Mouse (Mus musculus): ENCODE measurements around the gene Ifitm1.
"Not testable (repeated sequence)": the region's sequence is repeated elsewhere in the genome, so short reads cannot be mapped to it uniquely, and the experiment has no call there.

Ifitm1 gene

DNA sequence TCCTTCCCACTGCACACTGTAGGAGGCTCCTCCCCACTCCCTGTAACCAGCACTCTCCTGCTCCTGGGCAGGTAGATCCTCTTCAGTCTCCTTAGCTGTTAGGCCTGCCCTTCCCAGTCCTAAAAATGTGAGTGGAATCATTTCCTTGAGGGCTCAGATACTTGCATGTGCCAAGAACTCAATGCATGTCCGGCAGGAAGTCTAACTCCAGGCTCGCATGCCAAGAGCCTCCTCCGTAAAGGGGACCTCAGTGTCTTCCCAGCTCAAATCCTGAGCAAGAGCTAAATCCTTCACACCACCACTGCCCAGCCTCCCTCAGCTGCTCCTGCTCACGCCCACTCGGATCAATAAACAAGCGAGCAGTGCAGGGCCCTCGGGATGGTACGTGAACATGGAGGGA is 16.0 kb upstream of the Ifitm1 start:
- DNase-seq: peak; percentile 74

DNA sequence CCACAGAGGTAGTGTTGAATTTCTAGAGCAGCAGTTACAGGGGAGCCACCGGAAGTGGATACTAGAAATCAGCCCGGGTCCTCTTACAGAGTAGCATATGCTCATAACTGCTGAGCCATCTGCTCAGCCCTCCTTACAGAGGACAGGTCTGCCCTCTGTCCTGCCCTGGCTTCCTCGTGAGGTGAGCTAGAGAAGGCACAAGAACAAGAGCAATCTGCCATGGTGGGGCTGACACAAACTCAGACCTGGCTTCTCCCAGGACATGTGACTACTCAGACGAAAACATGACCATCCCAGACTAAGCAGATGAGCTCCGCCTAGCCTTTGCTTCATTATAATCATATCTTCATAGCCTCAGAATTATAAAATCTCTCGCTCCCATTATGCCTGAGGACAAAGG is 15.3 kb upstream of the Ifitm1 start:
- no peak for DNase-seq

DNA sequence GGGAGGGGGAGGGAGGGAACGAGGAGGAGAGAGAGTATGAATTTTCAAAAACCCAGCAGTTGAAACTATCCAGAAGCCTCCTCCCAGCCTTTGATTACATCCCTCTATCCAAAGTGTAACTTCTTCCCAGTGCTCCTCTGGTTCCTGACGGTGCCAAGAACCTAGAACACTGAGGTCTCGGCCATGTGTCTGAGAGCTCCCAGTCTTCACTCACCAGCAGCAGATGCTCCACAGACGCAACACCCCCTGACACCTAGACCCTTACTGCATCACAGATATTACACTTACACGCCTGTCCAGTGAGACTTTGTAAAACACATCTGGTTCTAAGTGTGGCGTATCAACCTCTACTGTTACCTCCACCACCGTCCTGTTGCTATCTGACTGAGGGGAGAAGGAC is 14.6 kb upstream of the Ifitm1 start:
- no peak for DNase-seq

DNA sequence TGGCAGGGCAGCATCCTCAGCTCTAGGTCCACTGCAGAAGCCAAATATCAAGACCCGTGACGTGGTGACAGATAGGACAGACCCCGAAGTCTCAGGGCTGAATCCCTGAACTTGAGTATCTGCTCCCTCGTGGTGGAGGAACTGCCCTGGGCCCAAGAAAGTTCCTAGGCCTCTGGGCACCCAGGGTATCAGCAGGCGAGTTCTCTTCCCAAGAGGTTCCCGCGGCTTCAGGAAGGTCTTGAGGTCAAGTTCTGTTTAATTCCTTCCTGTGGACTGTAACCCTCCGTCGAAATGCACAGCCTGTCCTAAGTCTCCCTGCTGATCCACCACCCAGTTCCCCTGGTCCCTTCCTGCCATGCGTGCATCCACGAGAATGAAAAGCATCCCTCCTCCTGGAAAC is 13.9 kb upstream of the Ifitm1 start:
- DNase-seq: no peak

DNA sequence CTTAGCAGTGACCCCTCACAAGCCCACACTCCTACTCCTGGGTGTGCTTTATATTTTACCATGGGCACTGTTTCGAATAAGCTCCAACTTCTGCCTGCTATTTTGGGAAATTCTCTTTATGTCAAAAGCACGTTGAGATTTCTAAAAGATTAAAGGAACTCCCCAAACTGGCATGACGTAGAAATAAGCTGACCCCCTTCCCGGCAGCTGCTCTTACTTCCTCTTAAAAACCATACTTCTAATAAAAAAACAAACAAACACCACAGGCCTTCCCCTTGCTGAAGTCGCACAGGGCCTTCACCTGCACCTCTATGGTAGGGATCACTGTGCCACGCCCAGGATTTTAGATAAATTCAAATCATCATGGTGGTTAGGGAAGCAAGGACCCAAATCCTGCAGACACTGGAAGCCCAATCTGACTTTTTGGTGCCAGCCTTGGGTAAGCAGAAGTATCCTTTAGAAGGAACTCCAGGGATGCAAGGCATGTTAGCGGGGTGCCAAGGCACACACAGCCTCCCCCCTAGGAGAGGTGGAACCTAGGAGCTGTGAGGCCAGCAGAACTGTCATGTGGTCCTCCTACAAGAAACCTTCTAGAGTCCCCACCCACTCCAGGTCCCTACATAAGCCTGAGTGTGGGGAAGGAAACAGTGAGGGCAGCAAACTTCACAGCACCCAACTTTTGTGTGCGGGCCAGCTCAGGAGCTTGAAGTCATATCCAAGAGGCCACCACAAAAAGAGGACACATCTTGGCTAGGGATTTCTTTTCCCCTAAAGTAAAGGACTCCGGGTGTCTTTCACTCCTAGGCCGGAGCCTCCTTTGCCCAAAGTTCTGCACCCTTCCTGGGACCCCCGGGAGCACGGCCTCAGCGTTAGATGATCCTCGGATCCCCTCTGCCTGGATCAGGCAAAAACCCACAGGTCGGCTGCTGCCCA is 13.0 kb upstream of the Ifitm1 start:
- peak; percentile 59 for DNase-seq

DNA sequence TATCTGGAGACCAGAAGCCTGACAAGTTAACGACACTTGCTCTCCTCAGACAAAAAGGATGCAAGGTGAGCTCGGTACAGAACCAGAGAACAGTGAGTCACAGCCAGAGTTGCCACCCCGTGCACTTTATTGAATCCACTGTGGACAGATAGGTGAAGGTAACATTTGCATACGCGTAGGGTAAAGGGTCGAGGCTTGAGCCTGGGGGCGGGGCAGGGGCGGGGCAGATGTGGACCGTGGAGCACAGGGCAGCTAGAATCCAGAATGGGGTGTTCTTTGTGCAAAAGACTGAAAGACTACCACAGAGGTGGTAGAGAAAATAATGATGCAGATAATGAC is 12.3 kb upstream of the Ifitm1 start:
- DNase-seq: no peak

DNA sequence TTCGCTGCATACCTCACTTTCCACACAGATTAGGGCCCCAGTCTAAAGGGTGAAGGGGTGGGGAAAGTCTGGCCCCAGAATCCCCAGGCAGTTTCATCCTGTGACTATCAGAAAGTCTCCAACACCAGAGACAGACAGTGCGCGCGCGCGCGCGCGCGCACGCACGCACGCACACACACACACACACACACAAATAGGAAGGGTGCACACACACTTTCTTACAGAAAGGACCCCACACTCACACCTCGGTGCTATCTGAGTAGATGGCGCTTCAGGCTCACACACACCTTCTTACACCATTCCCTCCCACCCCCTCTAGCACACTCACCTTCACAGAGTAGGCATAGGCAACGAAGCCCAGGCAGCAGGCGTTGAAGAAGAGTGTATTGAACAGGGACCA is 11.7 kb upstream of the Ifitm1 start:
- DNase-seq: no peak

DNA sequence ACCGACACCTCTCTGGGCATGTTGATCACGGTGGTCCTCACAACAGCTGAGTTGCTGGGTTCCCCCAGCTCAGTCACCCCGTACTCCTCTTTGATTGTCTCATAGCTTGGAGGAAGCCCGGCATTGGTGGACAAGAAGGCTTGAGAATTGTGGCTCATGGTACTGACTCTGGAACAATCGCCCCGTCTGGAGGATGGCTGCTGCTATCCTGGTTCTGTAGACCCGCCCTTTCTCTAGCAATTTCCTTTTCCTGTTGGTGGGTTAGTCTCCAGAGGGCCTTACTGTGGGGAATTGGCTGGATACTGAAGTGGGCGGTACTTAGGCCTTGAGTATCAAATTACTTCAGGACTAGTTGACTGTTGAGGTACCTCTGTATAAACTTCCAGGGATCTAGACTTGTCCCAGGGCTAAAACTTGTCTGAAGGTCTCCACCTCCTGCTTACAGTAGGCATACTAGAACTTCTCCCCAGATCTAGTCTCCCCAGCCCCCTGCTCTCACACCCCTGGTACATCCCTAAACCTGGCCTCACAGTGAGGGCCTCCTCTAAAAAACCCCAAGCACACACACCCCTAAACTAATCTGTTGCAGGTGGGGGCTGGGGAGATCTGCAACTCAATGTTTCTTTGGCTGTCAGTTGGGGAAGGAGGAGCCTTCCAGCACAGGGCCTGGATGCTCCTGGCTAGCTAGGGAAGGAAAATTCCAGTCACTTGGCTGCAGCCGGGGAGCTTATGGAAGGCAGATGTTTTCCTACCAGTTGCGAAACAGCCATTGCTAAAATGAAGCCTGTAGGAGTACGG is 11.1 kb upstream of the Ifitm1 start, which contains the start of the genes Gm45717 and Ifitm2:
Gm45717 (minus strand) TSS at position 180 of the 798 bp plus-strand sequence.
Ifitm2 (minus strand) TSS at position 230 of the 798 bp plus-strand sequence.
- DNase-seq: peak; percentile 96

DNA sequence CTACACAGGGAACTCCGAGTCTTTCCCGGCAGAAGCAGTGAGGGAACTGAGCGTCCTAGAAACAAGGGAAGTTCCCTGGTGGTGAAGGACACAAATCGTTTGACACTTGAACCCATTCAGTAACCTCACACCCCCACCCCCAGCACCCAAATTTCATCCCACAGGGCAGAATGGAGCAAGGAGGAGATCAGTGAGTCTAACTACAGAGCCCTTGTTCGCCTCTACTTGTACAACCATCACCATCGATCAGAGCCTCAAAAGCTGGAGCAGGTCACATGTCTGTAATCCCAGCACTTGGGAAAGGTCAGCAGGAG is 10.5 kb upstream of the Ifitm1 start:
- DNase-seq: no peak

DNA sequence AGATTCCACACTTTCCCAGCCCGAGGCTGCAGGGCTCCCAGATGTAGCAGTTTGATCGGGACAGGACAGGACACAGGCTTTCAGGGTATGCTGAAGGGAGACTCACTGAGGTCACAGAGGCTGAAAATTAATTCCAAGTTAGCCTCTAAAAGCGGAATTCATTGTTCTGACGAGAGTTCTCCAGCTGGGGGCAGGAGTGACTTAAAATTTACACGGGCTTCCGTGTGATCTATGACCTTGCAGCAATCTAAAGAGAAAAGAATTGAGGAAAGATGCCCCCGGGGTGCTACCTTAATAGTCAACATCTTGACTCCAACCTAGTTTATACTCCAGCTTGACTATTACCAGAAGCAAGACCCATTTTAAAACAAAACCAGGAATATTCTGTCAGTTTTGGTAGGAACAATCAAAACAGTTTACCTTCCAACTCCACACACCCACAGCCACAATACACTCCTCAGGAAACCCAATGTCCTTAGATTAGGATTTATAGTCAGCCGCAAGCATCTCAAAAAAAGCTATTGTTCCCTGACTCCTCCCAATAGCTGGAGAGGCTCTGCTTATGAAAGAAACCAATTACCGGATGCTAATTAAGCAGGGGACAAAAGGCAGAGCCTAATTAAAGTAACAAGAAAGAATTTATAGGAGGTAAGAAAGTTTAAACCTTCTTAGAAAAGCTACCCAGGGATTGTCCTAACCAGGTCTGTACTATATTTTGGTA is 7.7 kb upstream of the Ifitm1 start:
- DNase-seq: peak; percentile 84

DNA sequence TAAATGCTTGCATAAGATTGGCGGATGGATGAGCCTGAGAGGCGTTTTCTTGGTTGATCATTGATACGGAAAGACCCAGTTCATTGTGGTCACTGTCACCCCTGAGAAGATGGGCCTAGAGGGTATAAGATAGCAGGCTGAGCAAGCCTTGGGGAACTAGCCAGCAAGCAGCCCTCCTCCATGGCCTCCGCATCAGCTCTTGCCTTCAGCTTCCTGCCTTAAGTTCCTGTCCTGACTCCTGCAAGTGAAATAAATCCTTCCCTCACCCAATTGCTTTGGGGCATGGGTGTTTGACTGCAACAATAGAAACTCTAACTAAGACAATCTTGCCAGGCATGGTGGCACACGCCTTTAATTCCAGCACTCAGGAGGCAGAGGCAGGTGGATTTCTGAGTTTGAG is 7.0 kb upstream of the Ifitm1 start:
- no peak for DNase-seq

DNA sequence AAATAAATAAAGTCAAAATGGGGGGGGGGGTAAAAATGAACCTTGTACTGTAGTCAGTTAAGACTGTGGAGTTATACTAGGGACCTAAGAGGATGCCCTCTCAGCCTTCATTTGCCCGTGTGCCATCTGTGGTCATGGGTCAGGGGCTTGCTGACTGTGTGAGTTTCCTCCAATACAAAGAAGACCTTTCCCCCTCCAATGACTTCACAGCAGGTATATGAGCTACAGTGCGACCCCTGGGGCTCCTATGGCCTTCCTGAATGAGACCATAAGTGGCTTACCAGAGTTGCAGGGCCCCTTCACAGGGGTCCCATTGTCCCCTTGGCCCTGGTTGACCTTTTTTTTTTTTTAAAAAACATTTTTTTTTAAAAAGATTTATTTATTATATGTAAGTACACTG is 5.6 kb upstream of the Ifitm1 start:
- DNase-seq: no peak

DNA sequence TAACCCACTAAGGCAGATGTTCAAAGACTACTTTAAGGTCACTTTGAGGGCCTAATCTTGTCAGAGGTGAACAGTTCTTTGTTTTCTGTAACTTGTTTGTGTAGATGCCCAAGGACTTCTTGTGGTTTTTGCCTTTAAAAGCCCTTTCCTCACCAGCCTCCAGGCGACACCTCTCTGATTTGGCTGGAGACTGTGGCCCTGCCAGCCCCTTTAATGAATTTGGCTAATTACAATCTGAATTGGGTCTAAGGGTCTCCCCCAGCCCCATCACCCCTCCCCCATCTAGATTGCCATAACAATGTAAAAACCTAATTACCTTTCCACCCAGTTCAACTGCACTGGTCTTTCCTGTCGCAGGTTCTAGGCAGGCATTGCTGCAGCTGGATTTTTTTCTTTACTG is 4.3 kb upstream of the Ifitm1 start:
- DNase-seq: no peak

DNA sequence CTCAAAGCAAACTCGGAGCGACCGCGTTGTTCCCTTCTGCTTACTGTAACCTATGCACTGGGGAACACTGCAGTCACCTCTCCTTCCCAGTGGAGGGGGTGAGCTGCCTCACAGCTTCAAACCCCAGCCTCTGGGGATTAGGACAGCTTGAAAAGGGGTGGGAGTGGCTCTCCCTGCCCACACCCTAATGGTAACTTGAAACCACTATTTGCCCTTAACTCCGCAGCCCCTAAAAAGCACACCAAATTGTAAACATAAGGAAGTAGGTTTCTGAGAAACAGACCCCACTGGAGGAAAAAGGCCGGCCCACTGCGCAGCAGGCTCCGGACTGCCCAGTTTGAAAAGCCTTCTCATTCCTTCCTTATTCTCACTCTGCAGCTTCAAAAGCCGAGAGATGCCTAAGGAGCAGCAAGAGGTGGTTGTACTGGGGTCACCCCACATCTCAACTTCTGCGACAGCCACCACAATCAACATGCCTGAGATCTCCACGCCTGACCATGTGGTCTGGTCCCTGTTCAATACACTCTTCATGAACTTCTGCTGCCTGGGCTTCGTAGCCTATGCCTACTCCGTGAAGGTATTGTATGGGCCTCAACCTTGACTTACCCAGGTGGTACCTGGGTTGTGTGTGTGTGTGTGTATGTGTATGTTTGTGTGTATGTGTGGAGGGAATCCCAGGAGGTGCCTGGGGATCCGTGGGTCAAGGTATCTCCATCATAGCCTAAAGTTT is 1.0 kb downstream of the Ifitm1 start:
- peak; percentile 44 for DNase-seq

DNA sequence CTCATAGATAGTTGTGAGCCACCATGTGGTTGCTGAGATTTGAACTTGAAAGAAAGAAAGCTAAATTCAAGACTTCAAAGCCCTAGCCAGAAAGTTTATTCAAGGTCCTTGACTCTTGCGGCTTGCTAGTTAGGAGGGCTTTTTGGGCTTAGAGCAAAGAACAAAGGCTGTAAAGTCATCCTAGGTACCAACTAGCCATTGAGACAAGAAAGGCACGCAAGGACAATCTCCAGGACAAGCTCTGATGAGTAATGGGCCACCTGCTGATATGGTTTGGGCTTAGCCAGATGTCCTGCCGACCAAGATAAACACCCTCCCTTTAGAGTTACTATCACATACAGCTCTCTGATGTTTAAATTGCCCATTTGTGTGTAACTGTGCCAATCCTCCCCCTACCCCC is 1.7 kb downstream of the Ifitm1 start:
- not testable (repeated sequence) for DNase-seq

DNA sequence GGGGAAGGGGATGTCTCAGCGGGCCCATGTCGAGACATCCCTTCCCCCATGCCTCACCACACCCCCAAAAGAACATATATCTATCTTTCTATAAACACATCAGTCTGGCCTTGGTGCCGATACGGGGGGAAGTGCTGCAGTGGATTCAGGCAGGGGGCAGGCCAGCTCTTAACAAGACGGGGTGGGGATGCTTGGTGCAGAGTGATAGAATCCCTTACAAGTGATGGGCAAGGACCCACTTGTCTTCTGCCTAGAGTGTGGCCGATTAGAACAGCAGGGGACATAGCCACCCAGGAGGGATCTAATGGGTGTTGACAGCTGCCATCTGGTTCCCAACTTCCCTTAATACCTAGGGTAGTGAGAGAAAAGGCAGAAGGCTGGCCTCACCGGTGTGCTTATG is 3.9 kb downstream of the Ifitm1 start:
- DNase-seq: no peak

DNA sequence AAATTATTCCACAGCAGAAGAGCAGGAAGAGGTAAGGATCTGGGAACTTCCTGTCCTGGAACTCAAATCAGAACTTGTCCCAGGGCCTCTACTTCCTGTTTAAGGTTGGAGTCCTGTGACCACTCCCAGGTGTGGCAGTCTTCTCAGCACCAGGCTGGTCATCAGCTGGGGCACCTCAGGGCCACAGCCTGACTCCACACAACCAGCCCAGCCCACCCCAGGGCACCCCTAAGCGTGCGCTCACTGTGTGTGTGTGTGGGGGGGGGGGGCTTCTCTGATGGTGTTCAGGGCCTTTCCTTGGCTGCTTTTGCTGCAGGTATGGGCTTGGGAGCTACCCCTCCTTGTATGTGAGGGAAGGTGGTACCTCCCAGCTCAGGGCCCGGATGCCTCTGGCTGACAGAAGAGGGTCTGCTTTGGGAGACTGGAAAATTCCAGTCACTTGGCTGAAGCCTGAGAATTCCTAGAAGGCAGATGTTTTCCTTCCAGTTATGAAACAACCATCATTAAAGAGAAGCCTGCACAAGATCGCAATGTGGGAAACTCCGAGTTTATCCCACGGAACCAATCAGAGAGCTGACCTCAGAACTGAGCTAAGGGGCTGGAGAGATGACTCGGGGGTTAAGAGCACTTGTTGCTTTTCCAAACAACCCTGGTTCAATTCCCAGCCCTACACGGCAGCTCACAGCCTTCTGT is 4.6 kb downstream of the Ifitm1 start:
- DNase-seq: peak; percentile 65

DNA sequence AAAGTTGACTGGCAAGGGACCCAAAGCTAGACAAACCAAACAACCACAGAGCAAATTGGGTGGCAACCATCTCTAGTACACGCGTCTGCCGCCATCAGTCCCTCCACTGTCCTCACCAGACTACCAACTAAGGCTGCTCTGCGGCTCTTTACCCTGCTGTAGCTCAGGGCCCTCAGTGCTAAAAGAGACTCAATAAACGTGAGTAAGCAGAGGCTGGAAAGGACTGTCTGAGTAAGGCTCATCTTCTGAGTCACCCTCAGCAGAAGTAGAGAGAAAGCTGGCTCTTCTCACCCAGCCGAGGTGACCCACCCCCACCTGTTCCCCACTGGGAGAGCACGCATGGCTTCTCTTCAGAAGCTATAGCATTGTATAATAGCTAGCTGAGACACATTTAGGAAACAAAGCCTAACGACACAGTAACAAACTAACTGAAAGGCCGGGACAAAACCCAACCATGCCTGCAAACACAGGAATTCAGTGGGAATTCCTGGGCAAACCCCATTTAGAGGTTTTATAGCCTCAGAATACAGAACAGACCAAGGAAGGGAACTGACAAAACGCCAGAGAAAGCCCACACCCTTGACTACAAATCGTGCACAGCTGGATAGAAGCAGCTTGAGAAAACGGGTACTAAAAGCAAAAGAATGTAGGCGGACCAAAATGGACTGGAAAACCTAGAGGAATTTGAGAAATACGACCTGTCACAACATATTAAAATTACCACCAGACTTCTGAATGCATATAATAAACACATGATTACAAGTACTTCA is 6.6 kb downstream of the Ifitm1 start:
- no peak for DNase-seq

DNA sequence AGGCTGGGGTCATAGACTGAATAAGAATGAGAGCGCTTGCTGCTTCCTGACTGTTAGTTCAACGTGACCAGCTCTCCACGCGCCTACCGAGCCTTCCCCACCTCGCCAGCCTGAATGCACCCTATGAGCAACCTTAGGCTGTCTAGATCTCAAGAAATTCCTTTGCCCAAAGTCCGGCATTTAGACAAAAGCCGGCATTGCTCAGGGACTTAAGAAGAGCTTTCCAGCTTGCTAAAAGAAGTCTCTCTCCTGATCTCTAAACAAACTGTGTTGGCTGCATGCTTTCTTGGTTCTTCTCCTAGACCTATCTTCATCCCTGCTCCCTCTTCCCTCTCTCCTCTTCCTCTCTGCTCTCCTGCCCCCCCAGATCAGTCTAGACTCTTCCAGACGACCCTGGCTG is 7.9 kb downstream of the Ifitm1 start:
- no peak for DNase-seq

DNA sequence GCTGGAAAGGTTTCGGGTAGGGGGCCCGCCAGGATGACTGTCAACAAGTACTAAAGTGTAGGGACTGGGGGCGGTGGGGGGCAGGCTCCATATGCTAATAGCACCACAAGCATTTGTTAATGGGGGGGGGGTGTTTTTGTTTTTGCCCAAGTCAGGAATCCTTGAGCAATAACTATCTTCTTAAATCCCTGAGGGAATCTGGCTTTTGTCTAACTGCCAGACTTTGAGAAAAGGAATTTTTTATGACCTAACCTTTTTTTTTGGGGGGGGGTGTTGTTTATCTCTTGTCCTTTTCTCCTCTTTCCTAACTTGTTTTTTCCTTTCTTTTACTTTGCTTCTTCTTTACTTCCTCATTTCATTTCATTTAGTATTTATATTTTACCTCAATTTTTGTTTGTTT is 8.4 kb downstream of the Ifitm1 start:
- DNase-seq: no peak

DNA sequence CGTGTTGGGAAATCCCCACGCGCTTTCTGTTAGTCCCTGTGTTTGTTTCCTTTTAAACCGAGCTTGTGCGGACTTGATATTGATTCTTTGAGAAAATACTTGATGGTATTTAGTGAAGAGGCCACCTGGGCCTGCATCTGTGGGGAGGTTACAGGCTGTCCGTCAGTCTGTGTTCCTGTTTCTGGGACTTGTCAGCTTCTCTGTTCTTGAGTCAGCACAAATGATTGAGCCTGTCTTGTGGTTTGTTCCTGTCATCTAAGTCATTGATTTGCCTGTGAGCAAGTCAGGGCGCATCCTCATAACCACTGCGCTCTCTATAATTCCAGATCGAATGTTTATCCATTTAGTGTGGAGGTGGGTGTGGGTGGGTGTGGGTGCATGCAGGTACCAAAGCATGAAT is 9.7 kb downstream of the Ifitm1 start:
- DNase-seq: not testable (repeated sequence)
